Mouse (Mus musculus) lung, postnatal 36 days (tissue): ENCODE data around the gene Rrad.
"Not testable (repeated sequence)": the region's sequence is repeated elsewhere in the genome, so short reads cannot be mapped to it uniquely, and the experiment has no call there.

Experiments
- DNase-seq: peaks from one replicate; pipeline ENCODE4 v3.0.0; 2022; ENCODE audit warnings: mixed read lengths

Gene Rrad

DNA sequence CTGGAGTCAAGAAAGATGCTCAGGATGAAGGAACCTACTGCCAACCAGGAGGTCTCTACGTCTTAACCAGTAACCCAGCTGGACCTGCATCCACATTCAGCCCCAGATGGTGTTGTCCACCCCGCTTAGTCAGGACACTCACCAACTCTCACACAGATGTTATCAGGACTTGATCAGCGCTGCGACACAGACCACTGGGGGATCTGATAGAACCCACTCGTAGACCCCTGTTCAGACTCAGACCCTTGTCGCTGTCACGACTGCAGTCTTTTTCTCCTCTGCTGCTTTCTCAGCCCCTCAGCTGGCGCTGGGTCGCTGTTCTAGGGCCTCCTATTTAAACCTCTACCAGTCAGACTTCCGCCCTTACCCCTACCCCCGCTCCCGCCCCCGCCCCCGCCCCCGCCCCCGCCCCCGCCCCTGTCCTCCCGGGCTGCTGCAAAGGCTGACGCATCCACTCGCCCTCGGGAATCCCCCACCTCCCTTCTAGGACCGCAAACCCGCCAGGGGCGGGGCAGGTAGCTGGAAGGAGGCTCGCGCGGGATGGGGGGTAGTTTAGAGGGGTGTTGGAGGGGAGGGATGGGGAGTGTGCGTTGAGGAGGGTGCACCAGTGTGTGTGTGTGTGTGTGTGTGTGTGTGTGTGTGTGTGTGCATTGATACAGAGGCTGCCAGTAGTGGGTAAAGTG is at the start of gene Rrad:
Gene Rrad (minus strand): TSS at position 347 of the 683 bp plus-strand sequence.
- peak; percentile 64 for DNase-seq

DNA sequence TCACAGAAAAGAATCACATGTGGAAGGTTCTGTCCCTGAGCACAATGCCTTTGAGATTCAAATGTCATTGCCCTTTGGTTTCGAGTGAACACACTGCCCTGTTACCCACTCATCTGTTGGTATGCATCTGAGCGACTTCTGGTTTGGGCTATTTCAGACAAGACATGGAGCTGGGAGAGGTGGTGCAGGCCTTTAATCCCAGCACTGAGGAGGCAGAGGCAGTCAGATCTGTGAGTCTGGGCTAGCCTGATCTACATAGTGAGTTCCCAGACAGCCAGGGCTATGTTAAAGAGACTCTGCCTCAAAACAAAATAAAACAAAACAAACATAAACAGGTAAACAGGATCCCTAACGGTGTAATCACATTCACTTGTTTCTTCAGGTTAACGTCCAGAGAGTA is 24.5 kb upstream of the Rrad start:
- DNase-seq = no peak

DNA sequence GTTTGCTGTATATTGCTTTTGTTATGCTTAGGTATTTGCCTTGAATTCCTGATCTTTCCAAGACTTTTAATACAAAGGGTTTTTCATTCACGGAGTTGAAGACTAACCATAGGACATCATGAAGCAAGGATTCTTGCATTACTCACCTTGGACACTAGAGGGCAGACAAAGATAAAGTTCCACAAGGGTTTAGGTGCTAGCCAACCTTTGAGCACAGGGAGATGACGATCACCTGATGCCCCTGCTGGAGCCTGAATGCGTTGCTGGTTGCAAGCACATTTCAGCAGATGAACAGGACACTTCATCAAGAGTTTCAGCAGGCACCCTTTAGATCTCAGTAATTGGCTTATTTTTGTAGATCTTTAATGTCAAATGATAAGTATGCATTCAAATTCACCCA is 23.9 kb upstream of the Rrad start:
- DNase-seq = peak; percentile 94

DNA sequence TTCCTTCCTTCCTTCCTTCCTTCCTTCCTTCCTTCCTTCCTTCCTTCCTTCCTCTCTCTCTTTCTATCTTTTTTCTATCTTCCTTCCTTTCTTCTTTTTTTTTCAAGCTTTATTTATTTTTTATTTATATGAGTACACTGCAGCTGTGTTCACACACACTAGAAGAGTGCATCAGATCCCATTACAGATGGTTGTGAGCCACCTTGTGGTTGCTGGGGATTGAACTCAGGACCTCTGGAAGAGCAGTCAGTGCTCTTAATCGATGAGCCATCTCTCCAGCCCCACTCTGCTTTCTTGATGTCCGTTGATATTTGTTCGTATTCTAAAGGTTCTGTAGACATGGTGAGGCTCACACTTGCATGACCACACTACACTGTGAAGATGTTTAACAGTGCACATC is 13.1 kb upstream of the Rrad start:
- not testable (repeated sequence) for DNase-seq

DNA sequence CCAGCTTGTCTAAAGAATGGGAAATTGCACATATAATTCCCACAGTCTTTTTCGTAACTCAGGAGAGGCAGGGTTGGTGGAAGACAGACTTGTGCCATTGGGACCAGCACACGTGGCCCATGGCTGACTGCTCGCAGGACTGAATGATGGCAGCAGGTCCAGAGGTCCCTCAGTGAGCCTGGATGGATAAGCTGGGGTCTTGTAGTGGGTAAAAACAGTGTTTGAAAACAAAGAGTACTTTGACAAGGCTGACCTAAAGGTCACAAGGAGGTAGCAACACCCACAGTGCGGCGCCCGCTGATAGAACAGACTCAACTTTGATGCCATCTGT is 11.2 kb upstream of the Rrad start:
- DNase-seq = no peak

DNA sequence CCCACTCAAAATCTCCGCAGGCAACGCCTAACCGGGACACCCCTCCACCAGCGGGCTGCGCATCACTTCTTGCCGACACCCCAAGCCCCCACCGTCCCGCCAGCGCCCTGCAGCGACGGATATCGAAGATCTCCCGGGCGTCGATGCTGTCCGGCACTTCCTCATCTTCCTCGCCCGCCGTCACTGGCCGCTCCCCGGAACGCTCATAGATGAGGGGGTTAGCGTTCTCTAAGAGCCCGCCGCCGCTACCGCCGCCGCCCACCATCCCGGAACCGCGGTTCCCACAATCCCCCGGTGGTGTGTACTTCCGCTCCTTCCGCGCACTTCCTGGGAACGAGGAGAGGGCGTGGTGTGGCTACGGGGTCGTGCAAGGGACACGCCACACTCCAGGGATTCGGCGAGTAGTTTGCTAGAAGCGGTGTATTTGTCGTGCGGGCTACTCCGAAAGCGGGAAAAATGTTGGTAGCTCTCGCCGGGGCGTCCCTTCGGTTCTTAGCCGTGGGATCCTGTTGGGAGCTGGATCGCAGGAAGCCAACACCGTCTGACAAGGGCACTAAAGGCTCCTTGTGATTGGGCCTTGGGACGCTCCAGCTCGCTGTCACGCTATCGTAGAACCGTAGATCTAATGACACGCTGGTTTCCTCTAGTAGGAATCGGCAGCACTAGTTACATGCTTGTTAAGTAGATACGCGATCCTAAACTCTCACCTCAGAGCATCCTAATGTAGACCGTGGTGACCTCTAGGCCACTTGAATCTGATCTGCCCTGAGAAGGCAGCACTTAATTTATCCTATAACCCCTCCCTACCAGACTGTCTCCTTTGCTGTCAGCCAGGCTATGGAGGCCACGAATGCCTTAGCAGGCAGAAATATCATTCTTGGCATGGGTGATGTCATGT is 10.5 kb upstream of the Rrad start, which contains the start of gene Ciao2b:
Gene Ciao2b (minus strand): TSS at position 540 of the 898 bp plus-strand sequence.
- DNase-seq = peak; percentile 91

DNA sequence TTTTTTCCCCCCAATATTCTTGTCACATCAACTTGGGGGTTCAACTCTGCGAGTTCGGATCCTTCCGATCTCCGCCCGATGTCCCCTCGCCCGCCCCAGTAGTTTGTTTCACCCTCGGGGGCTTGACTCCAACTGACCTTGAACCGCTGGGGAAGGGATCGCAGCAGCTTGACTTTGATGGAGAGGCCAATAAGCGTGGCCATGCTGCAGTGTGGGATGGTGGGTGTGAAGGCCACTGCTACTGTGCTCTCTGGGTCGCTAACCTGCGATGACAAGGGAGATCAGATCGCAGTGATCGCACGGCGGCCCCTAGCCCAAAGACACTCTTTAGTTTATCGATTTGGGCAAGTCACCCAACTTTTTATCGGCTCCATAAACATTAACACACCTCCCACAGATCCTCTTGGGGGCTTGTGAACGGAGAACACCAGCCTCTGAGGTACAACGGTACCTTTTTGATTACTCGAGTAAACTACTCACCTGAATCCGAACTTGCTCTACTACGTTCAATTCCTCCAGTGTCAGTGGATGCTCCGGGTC is 9.8 kb upstream of the Rrad start:
- DNase-seq = no peak

DNA sequence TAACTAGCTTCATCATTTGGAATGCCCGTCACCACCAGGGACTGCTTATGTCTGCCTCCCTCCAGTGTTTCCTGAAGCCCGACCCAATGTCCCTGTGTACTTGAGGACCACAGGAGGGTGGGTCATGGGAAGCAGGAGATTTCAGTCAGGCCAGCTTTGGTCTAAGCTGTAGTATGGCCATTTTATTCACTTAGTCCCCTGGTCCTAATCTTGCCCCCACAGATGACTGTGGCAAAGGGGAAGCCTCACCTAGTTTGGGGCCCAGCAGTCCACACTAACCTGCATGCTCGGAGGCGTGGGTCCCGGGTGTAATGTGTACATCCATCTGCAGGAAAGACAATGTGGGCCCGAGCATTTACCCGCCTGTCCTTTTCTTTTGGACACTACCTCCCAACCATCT is 9.1 kb upstream of the Rrad start:
- DNase-seq = no peak

DNA sequence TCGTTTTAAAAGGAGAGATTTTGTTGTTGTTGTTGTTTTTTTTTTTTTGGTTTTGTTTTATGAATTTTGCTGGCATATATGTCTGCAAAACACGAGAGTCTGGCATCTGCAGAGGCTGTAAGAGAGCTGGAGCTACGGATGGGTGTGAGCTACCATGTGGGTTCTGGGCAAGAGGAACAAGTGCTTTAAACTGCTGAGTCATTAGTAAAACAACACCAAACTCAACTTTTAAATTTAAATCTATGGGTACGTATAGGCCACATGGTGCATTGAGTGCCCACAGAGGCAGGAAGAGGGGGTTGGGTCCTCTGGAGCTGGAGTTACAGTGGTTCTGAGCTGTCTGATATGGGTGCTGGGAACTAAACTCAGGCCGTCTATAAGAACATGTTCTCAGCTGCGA is 6.9 kb upstream of the Rrad start:
- no peak for DNase-seq

DNA sequence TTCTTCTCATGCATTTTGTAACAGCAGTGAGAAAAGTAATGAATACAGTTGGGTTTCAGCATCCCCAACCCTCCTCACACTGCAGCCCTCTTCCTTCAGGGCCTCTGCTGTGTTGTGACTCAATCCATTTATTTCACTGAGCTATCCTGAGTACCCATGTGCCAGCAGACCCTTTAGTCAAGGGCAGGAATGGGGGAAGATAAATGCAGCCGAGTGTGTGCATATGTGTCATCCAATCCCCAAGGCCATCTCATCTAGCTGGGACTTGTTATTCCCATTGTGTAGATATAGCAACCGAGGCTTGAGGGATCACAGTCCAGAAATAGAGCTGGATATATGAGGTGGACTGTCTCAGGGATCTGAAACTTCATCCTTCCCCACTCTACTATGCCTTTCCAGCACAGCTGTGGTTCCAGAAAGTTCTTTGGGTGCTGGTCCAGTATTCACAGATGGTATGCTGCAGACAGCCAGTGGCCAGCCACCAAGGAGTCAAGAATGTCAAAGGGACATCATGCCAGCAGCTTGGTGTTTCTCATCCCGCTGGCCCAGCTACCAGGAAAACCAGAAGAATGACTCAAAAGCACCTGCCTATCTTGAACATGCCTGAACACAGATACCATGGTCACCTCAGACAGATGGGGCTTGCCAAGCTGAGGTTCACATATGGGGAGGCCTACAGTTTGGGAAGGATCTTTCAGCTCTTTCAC is 4.0 kb upstream of the Rrad start:
- DNase-seq = no peak

DNA sequence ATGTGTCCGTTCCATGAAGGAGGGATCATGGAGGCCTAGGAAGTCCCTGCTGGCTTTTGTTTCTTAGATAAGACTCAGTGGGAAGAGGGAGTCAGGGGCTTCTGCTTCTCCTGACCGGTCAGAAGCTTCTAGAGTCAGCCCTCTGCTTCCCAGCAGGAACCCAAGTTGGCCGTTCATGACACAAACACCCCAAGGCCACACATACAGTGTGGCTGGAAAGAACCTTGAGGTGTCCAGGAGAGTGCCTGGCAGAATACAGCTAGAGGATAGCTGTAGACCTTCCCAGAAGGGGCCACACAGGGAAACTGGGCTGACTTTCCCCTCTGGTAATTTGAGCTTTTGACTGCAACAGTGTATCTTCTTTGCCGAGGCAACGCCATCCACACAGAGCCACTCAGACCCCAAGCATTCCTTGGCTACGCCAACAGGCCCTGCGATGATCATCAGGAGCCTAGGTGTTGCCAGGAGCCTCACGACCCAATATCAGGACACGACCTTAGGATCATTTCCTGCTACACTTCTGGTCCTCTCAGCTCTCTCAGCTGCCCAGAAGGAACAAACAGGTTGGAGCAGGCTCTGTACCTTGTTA is 2.1 kb upstream of the Rrad start:
- DNase-seq = no peak

DNA sequence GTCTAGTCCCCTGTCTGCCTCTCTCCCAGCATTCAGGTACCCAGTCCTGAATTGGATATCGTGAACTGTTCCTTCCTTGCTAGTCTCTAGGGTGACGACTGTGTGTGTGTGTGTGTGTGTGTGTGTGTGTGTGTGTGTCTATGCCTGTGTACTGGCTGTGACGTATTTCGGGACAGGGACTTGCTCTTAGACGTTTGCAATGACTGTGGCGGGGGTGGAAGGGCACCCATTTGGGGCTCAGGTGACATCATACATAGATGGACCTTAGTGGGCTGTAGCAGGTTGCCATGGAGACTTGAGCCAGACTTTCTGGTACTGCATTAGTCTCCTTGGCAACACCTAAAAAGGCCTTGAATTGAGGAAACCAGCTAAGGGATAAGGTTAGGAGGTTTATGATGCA is 1.4 kb upstream of the Rrad start:
- DNase-seq = no peak

DNA sequence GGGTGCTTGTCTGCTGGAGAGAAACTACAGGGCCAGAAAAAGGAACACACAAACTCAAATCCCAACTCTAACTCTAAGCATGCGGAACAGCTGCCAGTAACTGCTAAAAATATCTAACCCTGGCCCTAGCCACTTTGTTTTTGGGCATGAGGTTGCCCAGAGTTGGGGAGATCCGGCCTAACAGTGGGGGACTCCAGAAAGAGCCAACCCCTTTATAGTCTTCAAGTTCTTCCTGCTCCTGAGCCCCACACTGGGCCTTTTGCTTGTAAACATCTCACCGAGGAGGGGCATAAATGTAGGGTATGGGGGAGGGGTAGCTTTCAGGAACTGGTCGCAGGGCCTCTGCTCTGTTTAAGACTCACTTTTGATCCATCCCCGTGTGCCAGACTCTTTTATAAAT is 848 bp upstream of the Rrad start:
- no peak for DNase-seq

DNA sequence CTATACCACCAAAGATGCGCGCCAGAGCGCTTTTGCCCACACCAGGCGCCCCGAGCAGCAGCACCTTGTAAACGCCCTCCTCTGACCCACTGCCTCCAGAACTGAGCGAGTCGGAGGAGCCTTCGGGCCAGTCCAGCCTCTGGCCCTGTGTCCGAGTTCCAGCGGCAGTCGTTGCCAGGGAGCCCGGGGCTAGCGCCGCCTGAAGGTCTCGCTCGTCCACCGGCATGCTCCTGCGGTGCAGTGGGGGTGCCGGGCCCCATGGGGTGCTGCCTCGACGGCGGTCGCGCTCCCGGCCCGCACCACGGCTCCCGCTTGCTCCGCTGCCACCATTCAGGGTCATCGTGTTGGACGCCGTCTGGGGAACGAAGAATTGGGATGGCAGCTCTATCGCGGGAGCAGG is 553 bp downstream of the Rrad start:
- DNase-seq = no peak

DNA sequence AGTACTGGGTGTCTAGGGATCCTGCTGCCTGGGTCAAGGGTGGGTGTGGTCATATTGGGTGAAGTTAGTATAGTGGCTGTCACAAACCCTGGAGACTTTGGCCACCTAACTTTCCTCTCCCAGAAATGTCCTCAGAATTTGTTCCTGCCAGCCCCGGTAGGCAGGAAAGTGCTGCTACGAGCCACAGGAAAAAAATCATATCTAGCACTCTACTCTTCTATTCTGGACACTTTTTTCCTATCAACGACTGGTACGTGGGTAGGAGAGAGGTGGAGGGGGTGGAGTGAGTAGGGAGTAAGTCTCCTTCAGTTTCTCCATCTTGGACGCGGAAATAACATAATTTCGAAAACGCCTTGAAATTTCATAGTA is 1.0 kb downstream of the Rrad start:
- DNase-seq = no peak

DNA sequence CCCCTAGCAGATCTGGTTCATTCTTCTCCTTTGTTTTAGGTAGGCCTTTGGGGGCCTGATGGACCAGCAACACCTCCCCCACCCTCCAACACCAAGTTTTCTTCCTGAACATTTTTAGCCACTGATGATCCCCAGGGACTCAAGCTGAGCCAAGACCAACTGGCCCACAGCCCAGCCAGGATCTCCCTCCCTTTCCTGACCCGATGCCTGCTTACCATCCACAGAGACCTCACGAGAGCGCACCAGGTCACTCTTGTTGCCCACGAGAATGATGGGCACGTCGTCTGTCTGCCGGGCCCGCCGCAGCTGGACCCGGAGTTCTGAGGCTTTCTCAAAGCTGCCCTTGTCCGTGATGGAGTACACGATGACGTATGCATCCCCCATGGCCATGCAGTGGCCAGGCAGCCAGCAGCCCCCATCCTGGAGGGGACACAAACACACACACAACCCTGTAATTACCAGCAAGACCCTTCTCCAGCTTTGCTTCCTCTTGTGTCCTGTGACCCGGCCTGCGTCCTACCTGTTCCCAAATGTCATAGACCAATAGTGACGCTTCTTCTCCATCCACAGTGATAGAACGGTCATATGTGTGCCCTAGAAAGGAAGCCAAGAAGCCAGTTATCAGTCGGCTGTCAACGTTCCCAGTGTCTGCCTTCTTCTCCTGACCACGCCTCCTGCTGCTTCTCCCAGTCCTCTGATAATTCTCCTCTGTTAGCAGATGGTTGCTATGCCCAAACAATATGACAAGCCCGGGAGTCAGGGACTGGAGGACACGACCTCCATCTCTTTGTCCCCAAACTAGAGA is 1.6 kb downstream of the Rrad start:
- peak; percentile 30 for DNase-seq

DNA sequence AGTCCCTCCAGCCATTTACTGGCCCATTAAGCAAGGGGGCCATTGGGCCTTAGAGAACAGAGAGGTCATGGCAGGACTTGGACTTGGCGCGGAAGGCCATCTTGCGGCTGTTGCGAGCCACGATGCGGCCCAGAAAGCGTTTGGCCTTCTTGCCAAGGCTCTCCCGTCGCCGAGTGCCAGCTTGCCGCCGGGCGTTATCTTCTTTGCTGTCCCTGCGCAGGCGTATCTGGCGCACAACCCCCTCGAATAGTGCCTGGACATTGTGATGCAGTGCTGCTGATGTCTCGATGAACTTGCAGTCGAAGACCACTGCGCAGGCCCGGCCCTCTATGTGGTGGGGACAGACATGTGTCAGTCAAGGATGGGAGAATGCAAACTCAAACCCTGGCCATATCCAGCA is 2.7 kb downstream of the Rrad start:
- no peak for DNase-seq

DNA sequence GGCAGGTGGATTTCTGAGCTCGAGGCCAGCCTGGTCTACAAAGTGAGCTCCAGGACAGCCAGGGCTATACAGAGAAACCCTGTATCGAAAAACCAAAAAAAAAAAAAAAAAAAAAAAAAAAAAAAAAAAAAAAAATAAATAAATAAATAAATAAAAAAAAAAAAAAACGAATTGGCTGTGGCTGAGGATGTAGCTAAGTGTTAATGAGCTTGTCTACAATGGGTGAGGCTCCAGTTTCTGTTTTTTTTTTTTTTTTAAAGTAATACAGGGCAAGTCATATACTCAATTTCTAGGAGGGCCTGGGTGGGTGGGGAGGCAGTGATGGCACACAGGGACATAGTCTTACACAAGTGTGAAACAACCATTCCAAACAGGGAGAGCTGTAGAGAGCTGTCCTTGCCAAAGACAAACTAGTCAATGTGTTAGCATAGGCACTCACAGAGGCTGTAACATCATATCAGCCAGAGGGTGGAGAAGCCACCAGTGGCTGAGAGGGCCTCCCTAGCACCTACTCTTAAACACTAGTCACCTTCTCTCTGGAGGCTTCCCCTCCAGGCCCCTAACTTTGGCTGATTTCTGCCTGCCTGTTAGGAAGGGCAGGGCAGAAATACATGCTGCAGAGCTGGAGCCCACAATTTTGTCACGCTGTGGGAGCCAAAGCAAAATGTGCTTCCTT is 3.9 kb downstream of the Rrad start:
- no peak for DNase-seq

DNA sequence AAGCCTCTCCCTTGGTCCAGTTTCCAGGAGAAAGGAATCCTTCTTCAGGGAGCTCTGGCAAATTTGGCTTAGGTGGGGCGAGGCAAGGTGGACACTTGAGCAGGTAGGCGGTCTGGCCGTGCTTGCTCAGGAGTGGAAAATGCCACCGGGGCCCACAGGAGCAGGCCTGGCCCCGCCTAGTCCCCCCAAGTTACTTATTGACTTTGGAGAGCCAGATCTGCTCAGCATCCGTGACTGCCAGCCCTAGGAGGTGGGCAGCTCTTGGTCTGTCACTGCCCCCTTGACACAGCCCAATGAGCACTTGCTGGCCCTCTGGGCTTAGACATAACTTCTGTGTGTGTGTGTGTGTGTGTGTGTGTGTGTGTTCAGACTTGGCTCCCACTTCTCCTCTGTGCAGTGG is 7.0 kb downstream of the Rrad start, which contains the start of gene Cdh16:
Gene Cdh16 (minus strand): TSS at position 236 of the 400 bp plus-strand sequence.
- DNase-seq = peak; percentile 73

DNA sequence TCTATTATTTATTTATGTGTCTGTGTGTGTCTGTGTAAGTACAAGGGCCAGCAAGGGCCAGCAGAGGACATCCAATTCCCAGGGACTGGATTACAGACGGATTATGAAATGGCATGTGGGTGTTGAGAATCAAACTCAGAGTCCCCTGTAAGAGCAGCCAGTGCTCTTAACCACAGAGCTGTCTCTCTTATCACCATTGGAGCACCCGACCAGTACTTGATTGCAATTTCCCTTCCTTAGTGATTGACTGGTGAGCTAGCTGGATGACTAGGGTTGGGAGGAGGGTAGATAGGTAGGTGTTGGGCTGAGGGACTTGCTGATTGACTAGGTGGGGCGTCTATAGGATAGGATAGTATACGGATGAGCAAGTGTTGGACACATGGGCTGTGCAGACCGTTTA is 10.4 kb downstream of the Rrad start:
- no peak for DNase-seq

DNA sequence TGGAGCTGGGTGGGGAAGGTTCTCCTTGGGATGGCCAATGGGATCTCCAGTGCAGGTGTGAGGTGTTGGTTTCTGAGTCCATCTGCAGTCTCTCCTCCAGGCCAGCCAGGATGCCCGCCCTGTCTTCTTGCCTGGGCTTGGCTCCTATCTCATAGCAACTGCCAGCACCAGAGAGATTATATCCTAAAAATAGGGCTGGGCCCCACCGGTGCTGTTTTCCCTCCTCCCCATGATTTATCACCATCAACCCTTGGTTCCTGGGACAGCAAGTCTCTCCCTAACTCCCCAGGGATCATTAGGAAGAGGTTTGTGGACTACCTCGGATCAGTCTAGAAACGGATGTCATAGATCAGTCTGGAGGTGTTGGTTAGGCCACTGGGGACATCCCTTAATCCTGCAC is 18.0 kb downstream of the Rrad start:
- no peak for DNase-seq

DNA sequence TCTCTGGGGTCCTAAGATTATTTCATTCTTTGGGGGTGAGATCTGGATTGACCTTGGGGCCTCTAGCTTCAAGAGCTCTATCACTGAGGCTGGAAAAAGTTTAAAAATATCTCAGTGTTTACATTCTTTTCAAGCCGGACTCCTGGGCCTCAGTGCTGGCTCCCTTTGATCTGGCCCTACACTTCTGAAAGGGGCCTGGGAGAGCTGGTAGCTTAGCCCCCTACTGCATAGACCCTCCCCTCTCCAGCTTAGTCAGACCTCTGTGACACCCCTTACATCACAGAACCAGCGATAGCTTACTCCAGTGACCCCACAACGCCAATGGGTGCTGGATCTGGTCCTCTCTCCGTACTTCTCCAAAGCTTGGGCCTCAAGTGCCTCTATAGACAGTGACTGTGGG is 19.5 kb downstream of the Rrad start:
- DNase-seq = no peak
